Mouse (Mus musculus) liver, adult 2 months (tissue): Measurements from ENCODE around the gene Tigd3. TPM values are rescaled to one million over a fixed set of nuclear protein-coding genes. Genes with fewer than 3 reads are reported as not detected.

Experiments used
- DNase-seq: peaks from one replicate; pipeline ENCODE4 v3.0.0-alpha.2; 2011; ENCODE audit warnings: low read depth, low spot score; ENCODE audit errors: extremely low read depth
- H3K27ac ChIP-seq: fragments of 200-500 bp; replicated peaks from 2 replicates; pipeline ENCODE4 v1.5.1; 2012; ENCODE audit warnings: low read depth, mild to moderate bottlenecking, control low read depth, inconsistent platforms, low read length; ENCODE audit not compliant: insufficient read depth
- H3K27me3 ChIP-seq: fragments of 200-500 bp; 2 replicates; pipeline ENCODE4 v1.6.1; 2012; ENCODE audit warnings: mild to moderate bottlenecking, moderate library complexity, low read length, inconsistent platforms; ENCODE audit not compliant: control insufficient read depth, insufficient read depth
- H3K36me3 ChIP-seq: fragments of 200-500 bp; 2 replicates; pipeline ENCODE4 v1.6.1; 2012; ENCODE audit warnings: low read length, inconsistent platforms; ENCODE audit not compliant: control insufficient read depth, insufficient read depth
- H3K4me1 ChIP-seq: fragments of 200-500 bp; 2 replicates; pipeline ENCODE4 v1.6.1; 2011; ENCODE audit warnings: low read length; ENCODE audit not compliant: control insufficient read depth, insufficient read depth
- H3K4me3 ChIP-seq: fragments of 200-500 bp; 2 replicates; pipeline ENCODE4 v1.5.1; 2011; ENCODE audit warnings: low read depth, mild to moderate bottlenecking, control low read depth, low read length, moderate library complexity; ENCODE audit not compliant: insufficient read depth
- H3K79me2 ChIP-seq: fragments of 200-500 bp; 2 replicates; pipeline ENCODE4 v1.6.1; 2012; ENCODE audit warnings: inconsistent platforms, mild to moderate bottlenecking, low read length, moderate library complexity; ENCODE audit not compliant: control insufficient read depth, insufficient read depth
- H3K9ac ChIP-seq: fragments of 200-500 bp; 2 replicates; pipeline ENCODE4 v1.6.1; 2012; ENCODE audit warnings: low read depth, mild to moderate bottlenecking, control low read depth, inconsistent platforms, low read length
- CTCF ChIP-seq: fragments of 200-500 bp; IDR thresholded peaks from 2 replicates; pipeline ENCODE4 v1.5.1; 2011; ENCODE audit warnings: low read depth, low read length, control low read depth
- POLR2A ChIP-seq: fragments of 200-500 bp; IDR thresholded peaks from 2 replicates; pipeline ENCODE4 v1.6.1; 2011; ENCODE audit warnings: low read length, control low read depth; ENCODE audit not compliant: insufficient read depth; ENCODE audit errors: extremely low read depth
- WGBS: fragments of 180-500 bp; shearing (Covaris S2); methylation state at CpG from one replicate; pipeline ENCODE4 v1.1.7; 2018; 5-methylcytosine and 5-hydroxymethylcytosine counted together
- polyA plus RNA-seq: library from polyadenylated mRNA; depleted of rRNA; stranded (reverse); fragments of >200 nt; gene quantifications from 2 replicates; pipeline ENCODE4 v1.2.3, GENCODE M21; 2012
- total RNA-seq: library from RNA; depleted of rRNA; stranded (reverse); fragments of >200 nt; gene quantifications from 2 replicates; pipeline ENCODE4 v1.2.3, GENCODE M21; 2014

Tigd3 gene
- total and polyA plus RNA-seq, 2 experiments = 0.18 to 0.24 TPM

GRCm38 (mm10) chr19:5879735-5880134 lies 14.2 kb downstream of the Tigd3 start:
- whole genome bisulfite sequencing = 82% methylated on average over 7 of the region's 7 CpGs
- H3K4me3 ChIP-seq = no peak overlapping the region; the same call in 1 of the 2 replicates
- H3K4me1 ChIP-seq = peaks cover 32% of the 10 kb centered on the region
- H3K9ac ChIP-seq = peak overlapping the region; percentile 43
- H3K36me3 ChIP-seq = peaks cover 4% of the 10 kb centered on the region; the same call in 1 of the 2 replicates
- H3K27me3 ChIP-seq = no peaks in the 10 kb centered on the region
- TF ChIP-seq CTCF = no peak
- TF ChIP-seq POLR2A = no peak
- H3K27ac ChIP-seq = peak overlapping the region; percentile 66
- no peak for DNase-seq
- H3K79me2 ChIP-seq = peaks cover 12% of the 10 kb centered on the region; the same call in 1 of the 2 replicates

DNA sequence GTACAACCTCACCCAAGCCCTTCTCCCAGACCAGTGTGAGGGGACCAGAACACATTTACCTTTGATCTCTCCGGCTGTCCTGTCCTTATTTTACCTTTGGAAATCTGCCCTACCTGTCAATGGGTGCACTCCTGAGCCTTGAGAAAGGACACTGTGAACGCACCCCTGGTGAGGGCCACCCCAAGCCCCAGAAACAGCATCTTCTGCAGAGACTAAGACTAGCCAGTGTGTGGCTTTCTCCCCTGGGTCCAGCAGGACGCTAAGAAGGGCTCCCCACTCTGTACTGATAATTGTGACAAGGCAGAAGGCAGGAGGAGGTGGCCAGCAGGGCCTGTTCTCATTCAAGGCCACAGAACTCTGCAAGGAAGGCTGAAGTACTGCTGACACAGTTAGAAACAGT lies 15.0 kb downstream of the Tigd3 start:
- WGBS = 12% methylated on average over 3 of the region's 3 CpGs
- peaks cover 12% of the 10 kb centered on the region; the same call in 1 of the 2 replicates for H3K79me2 ChIP-seq
- peak overlapping the region; percentile 72 for H3K9ac ChIP-seq
- DNase-seq = peak; percentile 83
- TF ChIP-seq POLR2A = no peak
- no peak for TF ChIP-seq CTCF
- H3K4me1 ChIP-seq = peaks cover 33% of the 10 kb centered on the region
- H3K27me3 ChIP-seq = no peaks in the 10 kb centered on the region
- H3K4me3 ChIP-seq = peak overlapping the region; percentile 53
- H3K27ac ChIP-seq = peak overlapping the region; percentile 85
- peaks cover 4% of the 10 kb centered on the region; the same call in 1 of the 2 replicates for H3K36me3 ChIP-seq

DNA sequence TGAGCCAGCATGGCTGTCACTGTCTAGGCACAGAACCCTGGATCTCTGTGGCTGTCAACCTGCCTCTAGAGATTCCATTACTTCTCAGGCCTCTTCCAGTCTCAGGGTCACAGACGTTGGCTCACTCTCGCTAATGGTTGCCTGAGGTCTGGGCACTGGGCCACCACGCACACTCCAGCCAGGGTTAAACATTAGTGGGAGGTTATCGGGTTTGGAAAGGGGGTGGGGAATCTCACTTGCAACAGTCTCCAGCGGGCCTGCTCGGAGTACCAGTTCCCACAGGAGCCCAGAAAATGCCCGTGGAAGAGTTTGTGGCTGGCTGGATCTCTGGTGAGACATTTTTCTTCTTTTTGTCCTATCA lies 15.6 kb downstream of the Tigd3 start:
- 1% methylated on average over 7 of the region's 7 CpGs for WGBS
- TF ChIP-seq CTCF (no peak), POLR2A (0 out of 2 replicates have a peak, but pooled peaks have one; percentile 20)
- H3K4me3 ChIP-seq = peak overlapping the region; percentile 53
- H3K27me3 ChIP-seq = no peaks in the 10 kb centered on the region
- no peaks in the 10 kb centered on the region for H3K36me3 ChIP-seq
- peak overlapping the region; percentile 85 for H3K27ac ChIP-seq
- H3K9ac ChIP-seq = peak overlapping the region; percentile 72
- H3K4me1 ChIP-seq = peaks cover 39% of the 10 kb centered on the region
- H3K79me2 ChIP-seq = peaks cover 12% of the 10 kb centered on the region; the same call in 1 of the 2 replicates
- peak; percentile 96 for DNase-seq

- no peak for TF ChIP-seq POLR2A
- peak; percentile 90 for TF ChIP-seq CTCF
- Histone ChIP-seq H3K4me1 (peaks cover 42% of the 10 kb centered on the region), H3K27me3 (no peaks in the 10 kb centered on the region), H3K4me3 (peak within 1 kb of the TSS; percentile 53), H3K9ac (peak within 1 kb of the TSS; percentile 72), H3K27ac (peak within 1 kb of the TSS; percentile 85), H3K36me3 (no peaks in the 10 kb centered on the region), H3K79me2 (peaks cover 12% of the 10 kb centered on the region; the same call in 1 of the 2 replicates)
- DNase-seq = peak; percentile 34
- 40% methylated on average over 15 of the region's 15 CpGs for WGBS
Observed at GRCm38 (mm10) chr19:5877618-5878361, 16.2 kb downstream of the Tigd3 start, which contains the start of gene Slc25a45. TSS of gene Slc25a45 (plus strand) at chr19:5877808.

DNA sequence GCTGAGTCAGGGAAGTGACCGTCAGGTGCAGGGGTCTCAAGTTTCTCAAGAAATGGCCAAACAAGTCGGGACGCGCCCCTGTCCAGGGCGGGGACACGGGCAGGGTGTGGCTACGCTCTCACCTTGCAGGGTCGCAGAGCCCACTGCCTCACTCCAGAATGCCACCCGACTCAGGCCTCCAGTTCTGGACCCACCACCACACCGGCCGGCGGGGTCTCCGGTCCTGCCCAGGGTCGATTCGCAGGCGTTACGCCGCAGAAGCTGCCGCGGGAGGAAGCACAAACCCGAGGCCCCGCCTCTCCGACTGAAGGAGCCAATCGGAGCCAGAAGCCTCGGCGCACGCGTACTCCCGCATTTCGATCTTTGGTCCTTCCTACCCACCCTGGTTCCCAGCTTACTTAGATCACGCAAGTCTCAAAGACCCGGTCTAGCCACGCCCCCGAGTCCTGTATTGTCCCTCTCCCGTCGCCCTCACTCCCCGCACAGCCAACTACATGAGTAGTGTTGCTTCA lies 18.9 kb downstream of the Tigd3 start, which contains the start of gene Frmd8:
Frmd8 (minus strand) TSS at position 306 of the 512 bp plus-strand sequence.
- Histone ChIP-seq H3K4me3 (peak within 1 kb of the TSS; percentile 67), H3K27ac (peak within 1 kb of the TSS; percentile 39), H3K79me2 (peaks cover 11% of the 10 kb centered on the region; the same call in 1 of the 2 replicates), H3K36me3 (no peaks in the 10 kb centered on the region), H3K27me3 (no peaks in the 10 kb centered on the region), H3K9ac (peak within 1 kb of the TSS; percentile 74), H3K4me1 (peaks cover 41% of the 10 kb centered on the region)
- peak; percentile 81 for DNase-seq
- TF ChIP-seq CTCF (no peak), POLR2A (peak; percentile 63)
- under 1% methylated on average over 37 of the region's 37 CpGs for WGBS
